Mouse (Mus musculus) spleen, adult 12 weeks (tissue): ENCODE measurements around the gene Nr2e1.

Experiments
- DNase-seq: peaks from one replicate; pipeline ENCODE4 v3.0.0; 2022; ENCODE audit warnings: low spot score

Nr2e1 gene

GRCm38 (mm10) chr10:42587961-42588750 is 4.7 kb upstream of the Nr2e1 start:
- DNase-seq: no peak

GRCm38 (mm10) chr10:42585596-42586305 is 2.3 kb upstream of the Nr2e1 start:
- DNase-seq: no peak

- no peak for DNase-seq
Measured at GRCm38 (mm10) chr10:42585156-42585555, 1.7 kb upstream of the Nr2e1 start.

- DNase-seq: no peak
Measured at GRCm38 (mm10) chr10:42584436-42584983, 1.1 kb upstream of the Nr2e1 start.

GRCm38 (mm10) chr10:42583902-42584435 is 537 bp upstream of the Nr2e1 start:
- DNase-seq: no peak

- no peak for DNase-seq
Measured at GRCm38 (mm10) chr10:42582566-42583110, 794 bp downstream of the Nr2e1 start.

- no peak for DNase-seq
Measured at GRCm38 (mm10) chr10:42581694-42582565, 1.5 kb downstream of the Nr2e1 start.

- DNase-seq: no peak
Measured at GRCm38 (mm10) chr10:42580951-42581277, 2.5 kb downstream of the Nr2e1 start.

- no peak for DNase-seq
Measured at GRCm38 (mm10) chr10:42580131-42580950, 3.1 kb downstream of the Nr2e1 start.

GRCm38 (mm10) chr10:42579475-42580130 is 3.8 kb downstream of the Nr2e1 start:
- DNase-seq: no peak

- DNase-seq: no peak
Measured at GRCm38 (mm10) chr10:42578698-42579474, 4.5 kb downstream of the Nr2e1 start.

- DNase-seq: no peak
Measured at GRCm38 (mm10) chr10:42578281-42578675, 5.2 kb downstream of the Nr2e1 start.

- no peak for DNase-seq
Measured at GRCm38 (mm10) chr10:42577525-42578280, 5.7 kb downstream of the Nr2e1 start.

- no peak for DNase-seq
Measured at GRCm38 (mm10) chr10:42574639-42575038, 8.8 kb downstream of the Nr2e1 start.

- DNase-seq: no peak
Measured at GRCm38 (mm10) chr10:42572971-42573370, 10.5 kb downstream of the Nr2e1 start.

GRCm38 (mm10) chr10:42572567-42572966 is 10.9 kb downstream of the Nr2e1 start:
- DNase-seq: no peak

GRCm38 (mm10) chr10:42562272-42562671 is 21.2 kb downstream of the Nr2e1 start:
- no peak for DNase-seq

GRCm38 (mm10) chr10:42559581-42560200 is 23.7 kb downstream of the Nr2e1 start:
- no peak for DNase-seq
